Mouse (Mus musculus): Measurements from ENCODE around the gene Ccdc122. TPM values are rescaled to one million over a fixed set of nuclear protein-coding genes. Genes with fewer than 3 reads are reported as not detected.

Ccdc122 gene
- total and polyA plus RNA-seq, 2 experiments from 2014 or later = 1.6 to 2.0 TPM

GRCm38 (mm10) chr14:77017211-77017610 lies 19.4 kb upstream of the Ccdc122 start:
- 89% methylated on average over 6 of the region's 6 CpGs for WGBS
- H3K4me3 ChIP-seq (ENCODE audit: low read depth, low read length) = no peak overlapping the region
- H3K36me3 ChIP-seq (ENCODE audit: insufficient read depth, low read length) = no peaks in the 10 kb centered on the region
- TF ChIP-seq CTCF (IDR thresholded peaks at IDR 0.05) = no peak
- no peaks in the 10 kb centered on the region for H3K9me3 ChIP-seq (ENCODE audit: low read length)
- H3K27ac ChIP-seq (ENCODE audit: low read depth, low read length) = no peak overlapping the region
- no peaks in the 10 kb centered on the region for H3K27me3 ChIP-seq (ENCODE audit: insufficient read depth, low read length)
- H3K4me1 ChIP-seq (ENCODE audit: insufficient read depth, low read length) = no peaks in the 10 kb centered on the region
- H3K9ac ChIP-seq (replicated peaks; ENCODE audit: low read length, poor library complexity, severe bottlenecking) = no peak overlapping the region
- ATAC-seq (ENCODE audit: low FRiP score) = no peak
- DNase-seq (ENCODE audit: low spot score) = no peak
- H3K4me2 ChIP-seq (ENCODE audit: low read depth, low read length, poor library complexity, severe bottlenecking) = no peak overlapping the region

GRCm38 (mm10) chr14:77024499-77024898 lies 12.1 kb upstream of the Ccdc122 start:
- no peak overlapping the region for H3K27ac ChIP-seq (ENCODE audit: low read depth, low read length)
- H3K4me3 ChIP-seq (ENCODE audit: low read depth, low read length) = no peak overlapping the region
- no peak overlapping the region for H3K4me2 ChIP-seq (ENCODE audit: low read depth, low read length, poor library complexity, severe bottlenecking)
- no peak overlapping the region for H3K9ac ChIP-seq (replicated peaks; ENCODE audit: low read length, poor library complexity, severe bottlenecking)
- ATAC-seq (ENCODE audit: low FRiP score) = no peak
- no peaks in the 10 kb centered on the region for H3K9me3 ChIP-seq (ENCODE audit: low read length)
- peak; percentile 15 for DNase-seq (ENCODE audit: low spot score)
- TF ChIP-seq CTCF (IDR thresholded peaks at IDR 0.05) = no peak
- 87% methylated on average over 3 of the region's 3 CpGs for WGBS
- no peaks in the 10 kb centered on the region for H3K36me3 ChIP-seq (ENCODE audit: insufficient read depth, low read length)
- H3K4me1 ChIP-seq (ENCODE audit: insufficient read depth, low read length) = no peaks in the 10 kb centered on the region
- no peaks in the 10 kb centered on the region for H3K27me3 ChIP-seq (ENCODE audit: insufficient read depth, low read length)

- ATAC-seq (ENCODE audit: low FRiP score) = no peak
- no peaks in the 10 kb centered on the region for H3K27me3 ChIP-seq (ENCODE audit: insufficient read depth, low read length)
- H3K36me3 ChIP-seq (ENCODE audit: insufficient read depth, low read length) = no peaks in the 10 kb centered on the region
- no peak overlapping the region for H3K9ac ChIP-seq (replicated peaks; ENCODE audit: low read length, poor library complexity, severe bottlenecking)
- no peak for DNase-seq (ENCODE audit: low spot score)
- H3K4me1 ChIP-seq (ENCODE audit: insufficient read depth, low read length) = no peaks in the 10 kb centered on the region
- no peak overlapping the region for H3K27ac ChIP-seq (ENCODE audit: low read depth, low read length)
- WGBS = 51% methylated on average over 5 of the region's 5 CpGs
- no peak overlapping the region for H3K4me2 ChIP-seq (ENCODE audit: low read depth, low read length, poor library complexity, severe bottlenecking)
- TF ChIP-seq CTCF (IDR thresholded peaks at IDR 0.05) = no peak
- no peak overlapping the region for H3K4me3 ChIP-seq (ENCODE audit: low read depth, low read length)
- H3K9me3 ChIP-seq (ENCODE audit: low read length) = no peaks in the 10 kb centered on the region
These were observed 7.1 kb upstream of the Ccdc122 start for GRCm38 (mm10) chr14:77029319-77030054.

DNA sequence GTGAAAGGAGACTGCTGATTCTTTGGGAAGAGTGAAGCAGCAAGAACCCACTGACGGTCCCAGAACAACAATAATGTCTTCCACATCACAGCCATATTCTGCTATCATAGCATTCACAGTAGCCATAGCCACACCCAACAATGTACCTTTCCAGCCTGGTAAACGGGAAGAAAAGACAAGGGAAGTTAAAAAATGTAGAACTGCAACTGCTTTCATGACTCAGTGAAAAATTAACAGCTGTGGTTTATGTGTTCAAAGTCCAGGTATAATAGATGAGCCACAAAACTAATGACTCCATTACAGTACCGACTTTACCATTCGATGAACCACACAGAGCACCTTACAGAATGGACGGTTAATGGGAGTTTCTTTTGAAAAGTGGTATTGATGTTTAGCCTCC lies 5.8 kb upstream of the Ccdc122 start:
- H3K9me3 ChIP-seq (ENCODE audit: low read length) = no peaks in the 10 kb centered on the region
- no peak overlapping the region for H3K27ac ChIP-seq (ENCODE audit: low read depth, low read length)
- DNase-seq (ENCODE audit: low spot score) (no peak), ATAC-seq (ENCODE audit: low FRiP score) (no peak)
- H3K4me3 ChIP-seq (ENCODE audit: low read depth, low read length) = no peak overlapping the region
- WGBS = 88% methylated on average over 5 of the region's 5 CpGs
- H3K27me3 ChIP-seq (ENCODE audit: insufficient read depth, low read length) = no peaks in the 10 kb centered on the region
- H3K4me1 ChIP-seq (ENCODE audit: insufficient read depth, low read length) = no peaks in the 10 kb centered on the region
- H3K4me2 ChIP-seq (ENCODE audit: low read depth, low read length, poor library complexity, severe bottlenecking) = no peak overlapping the region
- H3K9ac ChIP-seq (replicated peaks; ENCODE audit: low read length, poor library complexity, severe bottlenecking) = no peak overlapping the region
- no peak for TF ChIP-seq CTCF (IDR thresholded peaks at IDR 0.05)
- H3K36me3 ChIP-seq (ENCODE audit: insufficient read depth, low read length) = no peaks in the 10 kb centered on the region

GRCm38 (mm10) chr14:77032433-77032832 lies 4.1 kb upstream of the Ccdc122 start:
- no peak for TF ChIP-seq CTCF (IDR thresholded peaks at IDR 0.05)
- ATAC-seq (ENCODE audit: low FRiP score) (no peak), DNase-seq (ENCODE audit: low spot score) (no peak)
- Histone ChIP-seq H3K4me1 (ENCODE audit: insufficient read depth, low read length) (no peaks in the 10 kb centered on the region), H3K36me3 (ENCODE audit: insufficient read depth, low read length) (no peaks in the 10 kb centered on the region), H3K27me3 (ENCODE audit: insufficient read depth, low read length) (no peaks in the 10 kb centered on the region), H3K27ac (ENCODE audit: low read depth, low read length) (no peak overlapping the region), H3K9ac (replicated peaks; ENCODE audit: low read length, poor library complexity, severe bottlenecking) (no peak overlapping the region), H3K4me3 (ENCODE audit: low read depth, low read length) (no peak overlapping the region), H3K4me2 (ENCODE audit: low read depth, low read length, poor library complexity, severe bottlenecking) (no peak overlapping the region), H3K9me3 (ENCODE audit: low read length) (no peaks in the 10 kb centered on the region)
- WGBS = 73% methylated on average over 5 of the region's 5 CpGs

DNA sequence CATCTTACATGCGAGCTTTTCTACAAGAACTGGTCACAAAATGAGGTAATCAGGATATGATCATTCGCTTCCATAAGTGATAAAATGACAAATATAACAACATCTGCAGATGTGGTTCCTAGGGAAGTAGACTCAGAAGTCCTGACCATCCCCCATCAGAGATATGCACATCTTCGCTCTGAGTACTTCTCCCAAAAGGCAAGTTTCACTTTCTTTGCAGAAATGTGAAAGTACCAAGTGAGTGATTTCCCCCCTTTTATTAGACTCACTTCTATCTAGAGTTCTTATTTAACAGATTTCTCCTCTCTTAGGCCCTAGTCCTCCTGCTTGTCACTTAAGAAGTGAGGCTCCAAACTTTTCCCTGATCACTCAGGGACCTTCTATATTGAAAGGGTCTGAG lies 3.2 kb upstream of the Ccdc122 start:
- ATAC-seq (ENCODE audit: low FRiP score) = no peak
- H3K27ac ChIP-seq (ENCODE audit: low read depth, low read length) = no peak overlapping the region
- H3K27me3 ChIP-seq (ENCODE audit: insufficient read depth, low read length) = no peaks in the 10 kb centered on the region

More for the DNA sequence above, 3.2 kb upstream of the Ccdc122 start:
- Histone ChIP-seq H3K9ac (replicated peaks; ENCODE audit: low read length, poor library complexity, severe bottlenecking) (no peak overlapping the region), H3K36me3 (ENCODE audit: insufficient read depth, low read length) (no peaks in the 10 kb centered on the region), H3K4me3 (ENCODE audit: low read depth, low read length) (no peak overlapping the region), H3K4me1 (ENCODE audit: insufficient read depth, low read length) (no peaks in the 10 kb centered on the region), H3K9me3 (ENCODE audit: low read length) (no peaks in the 10 kb centered on the region), H3K4me2 (ENCODE audit: low read depth, low read length, poor library complexity, severe bottlenecking) (no peak overlapping the region)
- TF ChIP-seq CTCF (IDR thresholded peaks at IDR 0.05) = no peak
- DNase-seq (ENCODE audit: low spot score) = no peak
- WGBS = 96% methylated on average over 3 of the region's 3 CpGs
